Mouse (Mus musculus) bone marrow, adult 2 months (tissue): Measurements from ENCODE around the gene Lrrtm3. TPM values are rescaled to one million over a fixed set of nuclear protein-coding genes. Genes with fewer than 3 reads are reported as not detected.

Source experiments
- H3K27ac ChIP-seq: fragments of 200-500 bp; 2 replicates; pipeline ENCODE4 v1.5.1; 2012; ENCODE audit warnings: low read depth, mild to moderate bottlenecking, control low read depth, inconsistent platforms, low read length; ENCODE audit not compliant: control insufficient read depth, poor library complexity, insufficient read depth
- H3K4me1 ChIP-seq: fragments of 200-500 bp; 2 replicates; pipeline ENCODE4 v1.6.1; 2011; ENCODE audit warnings: low read length; ENCODE audit not compliant: control insufficient read depth, insufficient read depth
- H3K4me3 ChIP-seq: fragments of 200-500 bp; replicated peaks from 2 replicates; pipeline ENCODE3; 2011; ENCODE audit warnings: mild to moderate bottlenecking, low read depth, low read length, control low read depth; ENCODE audit not compliant: control insufficient read depth
- CTCF ChIP-seq: fragments of 200-500 bp; IDR thresholded peaks from 2 replicates; pipeline ENCODE4 v1.5.1; 2011; ENCODE audit warnings: low read length, control low read depth; ENCODE audit not compliant: control insufficient read depth, insufficient read depth
- POLR2A ChIP-seq: fragments of 200-500 bp; IDR thresholded peaks from 2 replicates; pipeline ENCODE4 v1.6.1; 2011; ENCODE audit warnings: low read depth, mild to moderate bottlenecking, control low read depth, low read length, borderline replicate concordance; ENCODE audit not compliant: control insufficient read depth
- WGBS: fragments of 180-500 bp; shearing (Covaris S2); methylation state at CpG from one replicate; pipeline ENCODE4 v1.1.7; 2018; 5-methylcytosine and 5-hydroxymethylcytosine counted together
- polyA plus RNA-seq: library from polyadenylated mRNA; stranded (reverse); fragments of >200 nt; gene quantifications from 2 replicates; pipeline ENCODE4 v1.2.4, GENCODE M21; 2011; ENCODE audit warnings: low replicate concordance; ENCODE audit not compliant: missing spikeins, insufficient read depth, insufficient read length

The Lrrtm3 gene
- polyA plus RNA-seq, 1 experiment: not detected

- TF ChIP-seq CTCF: no peak
- TF ChIP-seq POLR2A: no peak
- Histone ChIP-seq H3K4me1 (no peaks in the 10 kb centered on the region), H3K27ac (no peak overlapping the region), H3K4me3 (no peak overlapping the region)
- 41% methylated on average over 5 of the region's 5 CpGs for WGBS
These were observed 14.1 kb downstream of the Lrrtm3 start for GRCm38 (mm10) chr10:64075944-64076343.

- Histone ChIP-seq H3K4me1 (no peaks in the 10 kb centered on the region), H3K4me3 (no peak overlapping the region), H3K27ac (no peak overlapping the region)
- TF ChIP-seq POLR2A: no peak
- TF ChIP-seq CTCF: no peak
- 77% methylated on average over 9 of the region's 9 CpGs for WGBS
These were observed 26.4 kb downstream of the Lrrtm3 start for GRCm38 (mm10) chr10:64063704-64064103.

- H3K4me3 ChIP-seq: no peak overlapping the region
- 87% methylated on average over 6 of the region's 6 CpGs for WGBS
- no peaks in the 10 kb centered on the region for H3K4me1 ChIP-seq
- no peak overlapping the region for H3K27ac ChIP-seq
- TF ChIP-seq CTCF (no peak), POLR2A (no peak)
These were observed 40.1 kb downstream of the Lrrtm3 start for GRCm38 (mm10) chr10:64049946-64050345.

- no peak for TF ChIP-seq CTCF
- TF ChIP-seq POLR2A: no peak
- H3K4me3 ChIP-seq: no peak overlapping the region
- H3K4me1 ChIP-seq: no peaks in the 10 kb centered on the region
- WGBS: 24% methylated on average over 6 of the region's 6 CpGs
- no peak overlapping the region for H3K27ac ChIP-seq
These were observed 40.9 kb downstream of the Lrrtm3 start for GRCm38 (mm10) chr10:64049151-64049550.

- 65% methylated on average over 11 of the region's 11 CpGs for WGBS
- no peak for TF ChIP-seq CTCF
- TF ChIP-seq POLR2A: no peak
- Histone ChIP-seq H3K4me1 (no peaks in the 10 kb centered on the region), H3K4me3 (no peak overlapping the region), H3K27ac (no peak overlapping the region)
These were observed 48.2 kb downstream of the Lrrtm3 start for GRCm38 (mm10) chr10:64041892-64042291.

GRCm38 (mm10) chr10:64041218-64041617 lies 48.9 kb downstream of the Lrrtm3 start:
- WGBS: 86% methylated on average over 7 of the region's 7 CpGs
- no peaks in the 10 kb centered on the region for H3K4me1 ChIP-seq
- no peak for TF ChIP-seq POLR2A
- TF ChIP-seq CTCF: no peak
- no peak overlapping the region for H3K27ac ChIP-seq
- H3K4me3 ChIP-seq: no peak overlapping the region

GRCm38 (mm10) chr10:64039760-64040535 lies 50.1 kb downstream of the Lrrtm3 start:
- Histone ChIP-seq H3K4me1 (no peaks in the 10 kb centered on the region), H3K4me3 (no peak overlapping the region), H3K27ac (no peak overlapping the region)
- TF ChIP-seq POLR2A: no peak
- TF ChIP-seq CTCF: no peak
- 83% methylated on average over 17 of the region's 17 CpGs for WGBS

- no peaks in the 10 kb centered on the region for H3K4me1 ChIP-seq
- no peak for TF ChIP-seq CTCF
- TF ChIP-seq POLR2A: no peak
- no peak overlapping the region for H3K4me3 ChIP-seq
- no peak overlapping the region for H3K27ac ChIP-seq
These were observed 59.2 kb downstream of the Lrrtm3 start for GRCm38 (mm10) chr10:64030901-64031300.

GRCm38 (mm10) chr10:64023340-64023739 lies 66.7 kb downstream of the Lrrtm3 start:
- no peak for TF ChIP-seq POLR2A
- TF ChIP-seq CTCF: no peak
- H3K4me3 ChIP-seq: no peak overlapping the region
- H3K27ac ChIP-seq: no peak overlapping the region
- no peaks in the 10 kb centered on the region for H3K4me1 ChIP-seq
- 72% methylated on average over 6 of the region's 6 CpGs for WGBS
